In the genomic region with DNA sequence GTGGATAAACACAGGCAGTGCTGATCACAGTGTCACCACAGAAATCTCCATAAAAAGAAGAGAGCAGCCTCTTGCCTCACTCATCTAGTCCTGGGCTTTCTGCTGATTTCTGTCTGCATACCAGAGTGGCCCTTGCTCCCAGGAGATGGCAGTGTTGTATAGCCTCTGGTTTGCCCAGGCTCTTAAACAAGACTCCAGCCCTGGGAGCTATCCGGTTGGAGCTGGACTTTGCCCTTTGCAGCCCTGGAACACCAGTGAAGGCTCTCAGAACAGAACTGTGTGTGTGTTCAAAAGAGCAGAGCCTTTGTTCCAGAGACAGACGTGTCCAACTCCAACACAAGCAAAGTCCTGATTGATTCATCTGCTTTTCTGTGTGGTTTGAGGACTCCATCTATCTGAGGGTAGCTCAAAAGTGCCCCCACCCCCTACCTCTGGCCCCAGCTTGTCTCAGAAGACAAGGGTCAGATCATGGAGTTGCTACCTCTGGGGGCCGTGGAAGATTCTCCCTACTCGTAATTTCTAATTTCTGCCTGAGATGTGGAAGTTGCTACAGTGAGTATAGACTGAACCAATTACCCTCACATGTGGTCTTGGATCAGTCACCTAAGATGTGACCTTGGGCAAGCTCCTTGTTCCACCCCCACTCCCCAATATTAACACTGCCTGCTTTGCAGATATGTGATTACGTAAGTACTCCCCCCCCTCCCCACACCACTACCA, we compare ENCODE assay signal across 9 mouse cellular contexts.
DNase-seq lines count a peak whose midpoint lies in the region; ATAC-seq lines count a peak whose summit lies in the region.
"Had no signal": no experiment of that assay in that cellular context is flagged by ENCODE, and none has a peak within 500 bp of the region (broad histone marks: within the 10 kb centered on the region; RNA-seq: fewer than 3 reads in every experiment).

No protein-coding gene starts in this region.

- ATAC-seq in common myeloid progenitor, adult 5-6 weeks (replicated peaks; ENCODE audit: low read depth, poor library complexity, severe bottlenecking) = peak; percentile 77
- peak; percentile 73; the same call in 1 of the 2 replicates for ATAC-seq in hindbrain, embryonic 14.5 days (ENCODE audit: low FRiP score)
- peak; percentile 86 for ATAC-seq in lung, embryonic 16.5 days (ENCODE audit: low read depth)

- peak; percentile 28 for DNase-seq in WW6 (ENCODE audit: low read depth, low spot score)
- DNase-seq in gastrocnemius, adult 8-10 months (ENCODE audit: low spot score in 2 of 2) = peak; percentile 40 to 51
- peak; percentile 77 for DNase-seq in hindbrain, embryonic 14.5 days (ENCODE audit: low spot score)
- peak; percentile 53 to 71 for DNase-seq in layer of hippocampus, postnatal 14 days (ENCODE audit: low spot score in 2 of 2)
- peak; percentile 57 for DNase-seq in right cerebral cortex, adult 18-20 months
- no peak for DNase-seq in spleen, adult 12 weeks (ENCODE audit: low spot score)

- H3K27me3 ChIP-seq in hindbrain, embryonic 14.5 days (ENCODE audit: control insufficient read depth, insufficient read depth, low read length) = no peaks in the 10 kb centered on the region
- no peaks in the 10 kb centered on the region for H3K27me3 ChIP-seq in lung, embryonic 16.5 days (ENCODE audit: control insufficient read depth, insufficient read depth, low read depth, low read length)

- no peak overlapping the region for H3K4me2 ChIP-seq in hindbrain, embryonic 14.5 days (replicated peaks)
- H3K4me2 ChIP-seq in lung, embryonic 16.5 days (ENCODE audit: low read depth, low read length) = no peak overlapping the region

- no peak overlapping the region for H3K4me3 ChIP-seq in hindbrain, embryonic 14.5 days (replicated peaks; ENCODE audit: low read length)
- H3K4me3 ChIP-seq in lung, embryonic 16.5 days (ENCODE audit: low read length) = no peak overlapping the region

- H3K36me3 ChIP-seq in hindbrain, embryonic 14.5 days (replicated peaks; ENCODE audit: control insufficient read depth, insufficient read depth) = no peaks in the 10 kb centered on the region
- H3K36me3 ChIP-seq in lung, embryonic 16.5 days (ENCODE audit: control insufficient read depth, insufficient read depth, low read length) = no peaks in the 10 kb centered on the region

- H3K4me1 ChIP-seq in hindbrain, embryonic 14.5 days (replicated peaks; ENCODE audit: control insufficient read depth, insufficient read depth, low read length) = no peaks in the 10 kb centered on the region
- H3K4me1 ChIP-seq in lung, embryonic 16.5 days (replicated peaks; ENCODE audit: control insufficient read depth, insufficient read depth, low read length) = peaks cover 7% of the 10 kb centered on the region

- H3K27ac ChIP-seq in hindbrain, embryonic 14.5 days = no peak overlapping the region
- H3K27ac ChIP-seq in lung, embryonic 16.5 days (ENCODE audit: low read length) = no peak overlapping the region
- H3K27ac ChIP-seq: macrophage had no signal

- H3K9ac ChIP-seq in hindbrain, embryonic 14.5 days = no peak overlapping the region
- H3K9ac ChIP-seq in lung, embryonic 16.5 days (ENCODE audit: low read length) = no peak overlapping the region

- 37% methylated on average over 5 of the region's 5 CpGs for WGBS in hindbrain, embryonic 14.5 days
- 35% methylated on average over 5 of the region's 5 CpGs for WGBS in lung, embryonic 16.5 days

- H3K9me3 ChIP-seq in hindbrain, embryonic 14.5 days (ENCODE audit: control insufficient read depth, low read length) = no peaks in the 10 kb centered on the region
- H3K9me3 ChIP-seq in lung, embryonic 16.5 days (ENCODE audit: control insufficient read depth, low read length) = no peaks in the 10 kb centered on the region
